Mouse (Mus musculus): Measurements from ENCODE around the gene Hvcn1. TPM values are rescaled to one million over a fixed set of nuclear protein-coding genes. Genes with fewer than 3 reads are reported as not detected.
A peak's percentile ranks its signal among the peaks of the same experiment; 100 is the strongest.

The Hvcn1 gene
- total and polyA plus RNA-seq, 3 experiments = 0.27 to 1.6 (median 0.27) TPM

DNA sequence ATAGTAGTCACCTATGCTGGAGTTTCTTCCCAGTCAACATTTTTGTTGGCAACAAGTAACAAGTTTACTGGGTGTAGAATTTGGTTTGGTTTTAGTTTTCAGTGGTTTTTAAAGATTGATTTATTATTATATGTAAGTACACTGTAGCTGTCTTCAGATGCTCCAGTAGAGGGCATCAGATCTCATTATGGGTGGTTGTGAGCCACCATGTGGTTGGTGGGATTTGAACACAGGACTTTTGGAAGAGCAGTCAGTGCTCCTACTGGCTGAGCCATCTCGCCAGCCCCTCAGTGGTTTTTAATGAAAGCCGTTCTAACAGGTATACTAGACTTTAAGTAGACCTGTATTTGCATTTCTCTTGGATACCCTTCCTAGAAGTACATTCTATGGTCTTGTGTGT is 59.3 kb downstream of the Hvcn1 start:
- Histone ChIP-seq H3K9me3 (replicated peaks) (no peaks in the 10 kb centered on the region), H3K27me3 (ENCODE audit: insufficient read depth, low read length) (no peaks in the 10 kb centered on the region), H3K36me3 (replicated peaks) (peaks cover 10% of the 10 kb centered on the region), H3K4me1 (ENCODE audit: insufficient read depth, low read depth, low read length) (peaks cover 66% of the 10 kb centered on the region), H3K4me3 (ENCODE audit: low read depth, low read length) (no peak overlapping the region)
- no peak for DNase-seq (ENCODE audit: low spot score)
- TF ChIP-seq GATA2 (IDR thresholded peaks at IDR 0.05; ENCODE audit: borderline replicate concordance, low read depth, low read length) (no peak), CTCF (IDR thresholded peaks at IDR 0.05; ENCODE audit: low read depth, low read length) (no peak), TAL1 (conservative IDR thresholded peaks at IDR 0.05; ENCODE audit: low read depth, low read length) (no peak), GATA1 (IDR thresholded peaks at IDR 0.05; ENCODE audit: borderline replicate concordance, low read length) (no peak), POLR2AphosphoS5 (IDR thresholded peaks at IDR 0.05; ENCODE audit: insufficient replicate concordance, low read depth, low read length) (no peak)
- ATAC-seq (ENCODE audit: extremely low read depth, insufficient number of reproducible peaks, low FRiP score, poor library complexity, severe bottlenecking) = no peak

DNA sequence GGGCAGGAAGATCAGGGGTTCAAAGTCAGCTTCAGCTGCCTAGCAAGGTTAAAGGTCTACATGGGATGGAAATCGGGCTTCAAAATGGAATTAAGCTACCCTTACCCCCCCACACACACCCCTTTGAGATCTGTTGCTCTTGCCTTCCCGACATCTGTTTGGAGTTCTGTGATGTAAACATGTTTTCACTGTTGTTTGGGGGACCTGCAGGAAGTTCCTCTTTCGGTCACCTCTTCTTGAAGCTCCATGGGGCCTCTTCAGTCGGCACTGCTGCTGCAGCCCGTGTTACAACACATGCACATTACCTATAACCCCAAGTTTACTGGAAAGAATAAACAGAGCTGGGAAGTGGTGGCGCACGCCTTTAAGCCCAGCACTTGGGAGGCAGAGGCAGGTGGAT is 60.5 kb downstream of the Hvcn1 start:
- H3K9me3 ChIP-seq (replicated peaks) = no peaks in the 10 kb centered on the region
- no peak overlapping the region for H3K4me3 ChIP-seq (ENCODE audit: low read depth, low read length)
- ATAC-seq (ENCODE audit: extremely low read depth, insufficient number of reproducible peaks, low FRiP score, poor library complexity, severe bottlenecking) (no peak), DNase-seq (ENCODE audit: low spot score) (no peak)
- no peaks in the 10 kb centered on the region for H3K36me3 ChIP-seq (replicated peaks)
- no peaks in the 10 kb centered on the region for H3K27me3 ChIP-seq (ENCODE audit: insufficient read depth, low read length)
- H3K4me1 ChIP-seq (ENCODE audit: insufficient read depth, low read depth, low read length) = peaks cover 55% of the 10 kb centered on the region
- no peak for TF ChIP-seq CTCF (IDR thresholded peaks at IDR 0.05; ENCODE audit: low read depth, low read length)
- TF ChIP-seq GATA1 (IDR thresholded peaks at IDR 0.05; ENCODE audit: borderline replicate concordance, low read length) = no peak
- TF ChIP-seq POLR2AphosphoS5 (IDR thresholded peaks at IDR 0.05; ENCODE audit: insufficient replicate concordance, low read depth, low read length) = no peak
- TF ChIP-seq TAL1 (conservative IDR thresholded peaks at IDR 0.05; ENCODE audit: low read depth, low read length) = no peak
- no peak for TF ChIP-seq GATA2 (IDR thresholded peaks at IDR 0.05; ENCODE audit: borderline replicate concordance, low read depth, low read length)

DNA sequence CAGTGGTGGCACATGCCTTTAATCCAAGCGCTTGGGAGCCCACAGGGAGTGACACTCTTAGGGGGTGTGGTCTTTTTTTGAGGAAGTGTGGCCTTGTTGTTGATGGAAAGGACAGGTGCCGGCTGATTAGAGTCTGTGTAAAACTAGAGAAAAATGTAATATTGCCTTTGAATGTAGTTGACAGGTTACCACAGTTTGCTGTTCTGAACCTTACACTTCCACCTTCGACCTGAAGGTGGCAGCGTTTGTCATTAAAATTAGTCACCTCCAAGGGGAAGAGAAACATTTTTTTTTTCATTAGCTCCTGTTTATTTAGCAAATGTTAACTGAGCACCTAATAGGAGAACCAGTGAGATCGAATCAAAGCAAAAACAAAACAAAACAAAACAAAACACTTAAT is 61.3 kb downstream of the Hvcn1 start:
- Histone ChIP-seq H3K27me3 (ENCODE audit: insufficient read depth, low read length) (peaks cover 3% of the 10 kb centered on the region; the same call in 1 of the 2 replicates), H3K9me3 (replicated peaks) (no peaks in the 10 kb centered on the region), H3K4me3 (ENCODE audit: low read depth, low read length) (no peak overlapping the region), H3K36me3 (replicated peaks) (no peaks in the 10 kb centered on the region), H3K4me1 (ENCODE audit: insufficient read depth, low read depth, low read length) (peaks cover 48% of the 10 kb centered on the region)
- TF ChIP-seq CTCF (IDR thresholded peaks at IDR 0.05; ENCODE audit: low read depth, low read length) (0 out of 2 replicates have a peak, but pooled peaks have one; percentile 26), TAL1 (conservative IDR thresholded peaks at IDR 0.05; ENCODE audit: low read depth, low read length) (no peak)
- DNase-seq (ENCODE audit: low spot score) (peak; percentile 27), ATAC-seq (ENCODE audit: extremely low read depth, insufficient number of reproducible peaks, low FRiP score, poor library complexity, severe bottlenecking) (no peak)

DNA sequence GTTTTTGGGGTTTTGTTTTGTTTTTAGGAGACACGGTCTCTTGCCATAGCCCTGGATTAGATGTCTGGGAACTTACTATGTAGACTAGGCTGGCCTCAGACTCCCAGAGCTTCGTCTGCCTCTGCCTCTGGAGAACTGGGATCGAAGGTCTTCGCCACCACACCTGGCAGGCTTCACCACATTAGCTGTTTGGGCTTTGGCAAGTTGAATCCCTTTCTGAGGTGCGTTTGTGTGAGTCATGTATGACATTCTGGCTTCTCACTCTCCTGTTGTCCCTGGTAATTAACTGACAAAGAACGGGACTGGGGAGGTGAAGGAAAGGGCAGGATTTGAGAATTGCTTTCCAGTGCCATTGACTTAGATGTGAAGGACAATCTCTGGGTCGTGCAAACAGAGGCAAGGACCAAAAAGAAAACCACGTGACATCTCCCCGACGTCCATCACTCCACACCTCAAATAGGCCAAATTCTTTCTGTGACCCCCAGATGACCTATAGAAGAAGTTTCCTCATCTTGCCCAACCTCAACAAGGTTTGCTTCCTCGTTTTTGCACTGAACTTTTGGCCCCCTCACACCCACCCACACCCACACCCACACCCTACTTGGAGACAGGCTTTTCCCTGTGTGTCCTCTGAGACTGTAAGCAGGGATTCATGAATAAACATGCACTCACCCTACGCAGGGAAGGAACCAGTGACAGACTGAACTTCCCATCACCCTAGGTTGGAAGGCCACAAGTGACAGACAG is 62.4 kb downstream of the Hvcn1 start:
- no peak for ATAC-seq (ENCODE audit: extremely low read depth, insufficient number of reproducible peaks, low FRiP score, poor library complexity, severe bottlenecking)
- TF ChIP-seq CTCF (IDR thresholded peaks at IDR 0.05; ENCODE audit: low read depth, low read length) = no peak
- TF ChIP-seq GATA1 (IDR thresholded peaks at IDR 0.05; ENCODE audit: borderline replicate concordance, low read length) = no peak
- no peak for TF ChIP-seq TAL1 (conservative IDR thresholded peaks at IDR 0.05; ENCODE audit: low read depth, low read length)
- TF ChIP-seq GATA2 (IDR thresholded peaks at IDR 0.05; ENCODE audit: borderline replicate concordance, low read depth, low read length) = no peak
- no peak for TF ChIP-seq POLR2AphosphoS5 (IDR thresholded peaks at IDR 0.05; ENCODE audit: insufficient replicate concordance, low read depth, low read length)
- Histone ChIP-seq H3K36me3 (replicated peaks) (no peaks in the 10 kb centered on the region), H3K4me3 (ENCODE audit: low read depth, low read length) (no peak overlapping the region), H3K27me3 (ENCODE audit: insufficient read depth, low read length) (peaks cover 5% of the 10 kb centered on the region; the same call in 1 of the 2 replicates), H3K4me1 (ENCODE audit: insufficient read depth, low read depth, low read length) (peaks cover 38% of the 10 kb centered on the region), H3K9me3 (replicated peaks) (no peaks in the 10 kb centered on the region)
- DNase-seq (ENCODE audit: low spot score) = no peak

DNA sequence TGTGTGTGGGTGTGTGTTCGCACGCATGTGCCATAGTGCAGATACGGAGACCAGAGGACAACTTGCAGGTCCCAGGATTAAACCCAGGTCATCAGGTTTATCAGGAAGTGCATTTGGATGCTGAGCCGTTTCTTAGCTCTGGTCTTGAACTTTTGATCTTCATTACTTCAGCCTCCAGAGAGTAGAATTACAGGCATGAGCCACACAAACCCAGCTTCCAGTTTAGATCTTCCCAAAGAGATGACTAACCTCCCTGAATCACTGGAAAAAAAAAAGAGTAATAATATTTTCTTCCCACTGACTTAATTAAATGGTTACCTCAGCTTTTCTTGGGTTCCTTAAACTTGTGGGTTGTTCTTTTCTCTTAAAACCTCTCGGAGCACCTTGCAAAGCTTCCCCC is 66.2 kb downstream of the Hvcn1 start:
- Histone ChIP-seq H3K4me3 (ENCODE audit: low read depth, low read length) (no peak overlapping the region), H3K4me1 (ENCODE audit: insufficient read depth, low read depth, low read length) (peaks cover 28% of the 10 kb centered on the region), H3K9me3 (replicated peaks) (no peaks in the 10 kb centered on the region), H3K27me3 (ENCODE audit: insufficient read depth, low read length) (peaks cover 26% of the 10 kb centered on the region), H3K36me3 (replicated peaks) (no peaks in the 10 kb centered on the region)
- ATAC-seq (ENCODE audit: extremely low read depth, insufficient number of reproducible peaks, low FRiP score, poor library complexity, severe bottlenecking) (no peak), DNase-seq (ENCODE audit: low spot score) (no peak)
- TF ChIP-seq GATA2 (IDR thresholded peaks at IDR 0.05; ENCODE audit: borderline replicate concordance, low read depth, low read length) = no peak
- no peak for TF ChIP-seq CTCF (IDR thresholded peaks at IDR 0.05; ENCODE audit: low read depth, low read length)
- no peak for TF ChIP-seq TAL1 (conservative IDR thresholded peaks at IDR 0.05; ENCODE audit: low read depth, low read length)
- no peak for TF ChIP-seq GATA1 (IDR thresholded peaks at IDR 0.05; ENCODE audit: borderline replicate concordance, low read length)
- no peak for TF ChIP-seq POLR2AphosphoS5 (IDR thresholded peaks at IDR 0.05; ENCODE audit: insufficient replicate concordance, low read depth, low read length)

DNA sequence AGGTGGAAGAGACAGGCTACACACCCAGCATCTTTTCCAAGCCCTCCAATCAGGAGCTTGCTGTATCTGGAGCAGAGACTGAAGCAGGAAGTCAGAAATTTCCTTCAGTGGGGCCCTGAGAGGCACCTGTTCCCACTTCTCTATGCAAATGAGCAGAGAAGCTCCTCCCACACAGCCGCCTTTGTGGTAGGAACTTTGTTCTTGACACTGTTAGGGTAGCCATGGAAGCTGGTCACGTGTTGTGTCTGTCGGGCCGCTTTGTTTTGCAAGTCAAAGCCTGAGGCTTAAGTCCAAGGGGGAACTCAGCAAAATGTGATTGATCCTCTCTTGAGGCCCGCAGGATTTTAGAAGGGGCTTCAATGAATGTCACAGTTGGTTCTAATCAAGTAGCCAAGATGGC is 68.2 kb downstream of the Hvcn1 start:
- Histone ChIP-seq H3K9me3 (replicated peaks) (no peaks in the 10 kb centered on the region), H3K27me3 (ENCODE audit: insufficient read depth, low read length) (peaks cover 31% of the 10 kb centered on the region), H3K4me3 (ENCODE audit: low read depth, low read length) (no peak overlapping the region), H3K4me1 (ENCODE audit: insufficient read depth, low read depth, low read length) (peaks cover 16% of the 10 kb centered on the region), H3K36me3 (replicated peaks) (no peaks in the 10 kb centered on the region)
- TF ChIP-seq TAL1 (conservative IDR thresholded peaks at IDR 0.05; ENCODE audit: low read depth, low read length) (no peak), CTCF (IDR thresholded peaks at IDR 0.05; ENCODE audit: low read depth, low read length) (no peak), POLR2AphosphoS5 (IDR thresholded peaks at IDR 0.05; ENCODE audit: insufficient replicate concordance, low read depth, low read length) (no peak), GATA2 (IDR thresholded peaks at IDR 0.05; ENCODE audit: borderline replicate concordance, low read depth, low read length) (no peak), GATA1 (IDR thresholded peaks at IDR 0.05; ENCODE audit: borderline replicate concordance, low read length) (no peak)
- DNase-seq (ENCODE audit: low spot score) (no peak), ATAC-seq (ENCODE audit: extremely low read depth, insufficient number of reproducible peaks, low FRiP score, poor library complexity, severe bottlenecking) (no peak)
